Mouse (Mus musculus): ENCODE data around the gene Slc26a3.

Gene Slc26a3

DNA sequence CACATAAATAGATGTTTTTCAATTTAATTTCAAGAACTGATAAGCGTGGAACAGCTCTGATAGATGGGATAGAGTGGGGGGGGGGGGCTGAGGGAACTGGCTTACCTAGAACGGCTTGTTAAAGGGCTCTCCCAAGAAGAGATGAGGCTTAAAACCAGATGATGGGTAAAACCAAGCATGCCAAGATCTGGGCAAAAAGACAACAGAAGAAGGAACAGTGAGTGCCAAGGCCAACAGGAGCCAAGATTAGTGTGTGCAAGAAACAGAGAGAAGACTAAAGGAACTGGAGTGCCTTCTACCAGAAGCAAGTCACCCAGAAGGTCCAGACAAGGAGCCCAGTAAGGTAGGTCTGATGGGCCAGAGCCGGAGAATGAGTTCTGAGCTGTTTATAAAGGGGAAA is at the start of gene Slc26a3:
Gene Slc26a3 (plus strand): TSS at position 301 of the 400 bp plus-strand sequence.
- no peak for DNase-seq

DNA sequence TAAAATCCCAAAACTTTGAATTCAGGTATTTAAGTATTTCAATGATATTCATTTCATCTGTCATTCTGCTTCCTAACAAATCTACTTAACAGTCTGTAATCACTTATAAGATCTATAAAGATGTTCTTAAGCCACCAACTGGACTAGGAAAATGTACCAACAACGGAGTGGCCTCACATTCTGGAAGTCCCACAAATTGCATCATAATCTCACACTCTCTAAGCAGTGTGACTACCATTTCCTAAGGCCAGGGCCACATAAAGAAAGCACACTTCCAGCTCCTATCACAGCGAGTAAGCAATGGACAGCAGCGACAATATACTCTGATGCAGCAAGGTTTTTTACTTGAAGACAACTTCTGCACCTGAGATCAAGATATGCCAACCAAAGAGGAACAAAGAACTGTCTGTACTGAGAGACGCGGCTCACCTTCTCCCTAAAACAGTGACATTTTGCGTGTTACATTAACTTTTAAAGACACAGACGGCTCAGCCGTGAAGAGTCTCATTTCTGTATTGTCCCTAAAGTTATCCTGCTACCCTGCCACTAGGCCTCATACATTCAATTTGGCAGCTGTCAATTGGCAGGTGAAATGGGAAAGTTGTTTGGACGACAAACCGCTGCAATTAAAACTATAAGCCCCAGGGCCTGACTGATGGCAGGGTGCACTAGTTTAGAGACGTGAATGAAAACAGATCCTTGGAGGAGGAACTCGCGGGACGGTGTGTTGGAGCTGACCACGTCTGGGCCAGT is 40.3 kb upstream of the Slc26a3 start:
- DNase-seq = no peak

DNA sequence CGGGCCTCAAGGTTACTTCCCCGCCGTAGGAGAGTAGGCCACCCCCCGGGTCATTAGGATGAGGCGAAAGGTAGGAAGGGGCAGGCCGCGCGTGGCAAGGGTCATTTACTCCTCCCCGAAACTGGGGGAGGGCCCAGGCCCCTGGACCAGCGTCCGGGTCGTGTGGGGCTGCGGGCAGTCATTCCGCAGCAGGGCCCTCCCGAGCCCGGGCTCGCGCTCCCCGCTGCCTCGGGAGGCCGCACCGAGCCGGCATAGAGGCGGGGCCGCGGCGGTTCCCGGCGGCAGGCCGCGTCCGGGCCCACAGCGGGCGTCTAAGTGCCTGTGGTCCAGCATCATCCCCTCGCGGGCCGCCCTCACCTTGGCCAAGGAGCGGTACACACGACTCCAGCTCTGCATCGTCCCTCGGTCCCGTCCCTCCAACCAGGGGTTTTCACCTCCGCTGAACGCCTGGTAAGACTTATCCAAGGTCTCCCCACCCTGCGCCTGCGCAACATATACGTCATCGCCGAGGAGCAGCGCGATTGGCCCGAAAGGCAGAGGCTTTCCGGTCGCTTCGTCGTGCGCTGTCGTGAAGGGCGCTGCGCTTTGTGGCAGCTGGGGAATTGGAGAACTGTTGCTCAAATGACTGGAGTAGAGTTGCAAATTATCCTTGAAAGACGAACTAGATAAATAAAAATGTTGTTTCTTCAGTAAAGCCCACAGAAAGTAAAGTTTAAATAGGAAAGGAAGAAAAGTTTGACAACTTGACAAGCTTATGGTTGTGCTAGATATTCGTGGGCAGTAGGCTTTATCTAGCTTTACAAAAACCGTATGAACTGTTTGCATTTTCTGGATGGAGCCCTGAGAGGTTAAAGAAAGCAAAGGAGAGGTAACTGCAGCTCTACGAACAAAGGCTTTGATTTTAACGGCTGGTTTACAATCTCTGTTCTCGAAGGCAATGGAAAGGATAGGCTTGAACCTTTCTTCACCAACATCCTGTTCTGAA is 39.4 kb upstream of the Slc26a3 start, which contains the start of gene Dld:
Gene Dld (minus strand): TSS at position 510 of the 985 bp plus-strand sequence.
- DNase-seq = peak; percentile 98

DNA sequence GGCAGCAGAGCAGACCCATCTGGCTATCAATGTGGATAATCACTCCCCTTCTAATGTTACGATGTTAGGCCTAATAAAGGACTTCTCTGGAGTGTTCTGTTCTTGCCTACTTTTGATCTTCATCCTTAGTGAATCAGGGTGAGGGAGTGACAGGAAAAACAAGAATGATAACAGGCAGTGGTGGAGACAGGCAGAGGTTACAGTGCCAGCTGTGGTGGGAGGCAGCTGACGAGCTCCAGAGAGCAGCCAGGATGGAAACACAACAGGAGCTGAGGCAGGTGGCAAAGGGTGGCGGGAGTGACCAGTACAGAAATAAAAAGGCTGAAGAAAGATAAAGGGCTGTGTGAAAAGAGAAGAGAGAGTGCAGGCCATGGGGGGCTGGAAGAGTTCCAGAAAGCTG is 24.2 kb upstream of the Slc26a3 start:
- no peak for DNase-seq

DNA sequence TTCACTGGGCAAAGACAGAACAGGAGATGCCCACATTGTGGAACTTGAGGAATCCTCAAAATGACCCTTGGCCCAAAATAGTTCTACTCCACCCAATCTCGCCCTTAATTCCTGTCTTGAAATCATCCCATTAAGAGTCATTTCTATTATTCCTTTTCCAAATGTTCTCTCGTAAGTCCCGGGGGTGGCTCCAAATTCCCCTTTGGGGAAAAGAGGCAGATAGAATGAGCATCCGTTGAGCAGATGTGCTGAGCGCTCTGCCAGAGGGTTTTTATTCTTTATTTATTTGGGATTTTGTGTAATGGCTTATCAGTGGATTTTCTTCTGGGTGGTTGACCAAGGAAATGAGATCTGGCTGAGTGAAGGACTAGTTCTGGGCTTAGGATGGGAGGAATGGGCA is 22.9 kb upstream of the Slc26a3 start:
- no peak for DNase-seq

DNA sequence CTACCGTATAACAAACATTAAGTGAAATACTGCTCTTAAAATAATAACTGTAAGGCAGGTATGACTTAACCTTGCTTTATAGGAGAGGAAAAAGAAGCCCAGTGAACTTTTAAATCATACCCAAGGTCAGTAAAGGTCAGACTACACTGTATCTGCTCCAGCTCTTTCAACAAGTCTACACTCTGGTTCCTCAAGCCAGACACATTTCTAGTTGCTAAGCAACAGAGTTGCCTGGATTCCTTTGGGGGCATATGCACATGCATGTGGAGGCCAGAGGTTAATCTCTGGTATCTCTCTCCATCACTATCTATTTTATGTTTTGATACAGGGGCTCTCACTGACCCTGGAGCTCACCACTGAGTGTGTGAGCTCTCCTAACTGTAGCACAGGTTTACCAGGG is 21.6 kb upstream of the Slc26a3 start:
- no peak for DNase-seq

DNA sequence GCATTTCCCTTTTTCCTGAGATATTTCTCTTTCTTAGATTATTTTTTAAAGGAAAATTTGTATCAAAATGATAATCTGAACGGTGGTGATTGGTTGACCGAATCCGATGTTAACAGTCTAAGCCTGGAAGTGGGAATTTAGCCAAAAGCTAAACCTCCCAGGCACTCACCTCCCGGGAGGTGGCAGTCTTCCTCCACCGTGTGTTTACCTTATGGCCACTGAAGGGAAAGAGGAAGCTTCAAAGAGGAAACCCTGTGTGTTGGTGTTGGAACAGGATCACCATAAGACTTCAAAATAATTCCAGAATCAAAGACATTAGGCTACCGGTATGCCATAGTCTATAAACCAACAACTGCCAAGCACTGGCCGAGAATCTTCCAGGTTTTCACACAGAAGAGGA is 21.0 kb upstream of the Slc26a3 start:
- no peak for DNase-seq

DNA sequence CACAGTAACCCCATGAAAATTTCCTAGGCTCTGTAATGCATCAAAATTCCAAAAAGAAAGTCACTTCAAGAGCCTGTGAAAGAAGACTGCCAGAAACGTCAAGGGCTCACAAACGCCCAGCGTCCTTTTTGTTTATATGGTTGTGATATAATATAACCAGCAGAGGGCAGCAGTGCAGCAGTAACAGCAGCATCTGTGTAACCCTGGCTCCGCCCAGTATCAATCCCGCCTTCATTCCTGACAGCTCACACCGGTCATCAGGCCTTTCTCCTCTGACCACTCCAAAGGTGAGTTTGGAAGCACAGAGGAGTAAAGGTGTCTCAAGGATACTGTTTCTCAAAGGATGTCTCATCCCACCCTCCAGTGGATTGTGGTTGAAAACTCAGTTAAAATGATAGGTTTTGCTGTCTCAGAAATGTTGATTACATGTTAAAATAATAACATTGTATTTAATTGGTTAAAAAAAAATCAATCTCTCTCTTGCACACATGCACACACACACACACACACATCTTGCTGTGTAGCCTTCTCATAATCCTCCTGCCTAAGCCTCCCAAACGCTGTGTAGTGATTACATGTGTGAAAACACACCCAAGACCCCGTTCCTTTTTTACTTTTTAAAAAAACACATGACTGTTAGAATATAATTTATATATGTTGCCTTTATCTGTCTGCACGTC is 15.9 kb upstream of the Slc26a3 start:
- peak; percentile 88 for DNase-seq

DNA sequence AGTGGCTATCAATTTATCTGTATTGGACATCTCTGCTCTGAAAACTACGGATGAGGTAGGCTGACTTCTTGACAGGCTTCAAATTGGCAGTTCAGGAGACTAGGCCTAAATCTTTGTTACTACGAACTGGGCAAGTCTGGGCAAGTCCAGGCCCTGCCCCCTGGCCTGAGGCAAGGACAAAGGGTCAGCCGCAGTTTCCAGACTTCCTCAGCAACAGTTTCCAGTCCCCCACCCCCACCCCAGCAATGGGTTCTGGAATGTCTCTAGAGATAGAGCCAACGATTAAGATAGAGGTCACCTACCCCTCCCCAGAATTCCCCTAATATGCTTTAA is 15.4 kb upstream of the Slc26a3 start:
- DNase-seq = no peak

DNA sequence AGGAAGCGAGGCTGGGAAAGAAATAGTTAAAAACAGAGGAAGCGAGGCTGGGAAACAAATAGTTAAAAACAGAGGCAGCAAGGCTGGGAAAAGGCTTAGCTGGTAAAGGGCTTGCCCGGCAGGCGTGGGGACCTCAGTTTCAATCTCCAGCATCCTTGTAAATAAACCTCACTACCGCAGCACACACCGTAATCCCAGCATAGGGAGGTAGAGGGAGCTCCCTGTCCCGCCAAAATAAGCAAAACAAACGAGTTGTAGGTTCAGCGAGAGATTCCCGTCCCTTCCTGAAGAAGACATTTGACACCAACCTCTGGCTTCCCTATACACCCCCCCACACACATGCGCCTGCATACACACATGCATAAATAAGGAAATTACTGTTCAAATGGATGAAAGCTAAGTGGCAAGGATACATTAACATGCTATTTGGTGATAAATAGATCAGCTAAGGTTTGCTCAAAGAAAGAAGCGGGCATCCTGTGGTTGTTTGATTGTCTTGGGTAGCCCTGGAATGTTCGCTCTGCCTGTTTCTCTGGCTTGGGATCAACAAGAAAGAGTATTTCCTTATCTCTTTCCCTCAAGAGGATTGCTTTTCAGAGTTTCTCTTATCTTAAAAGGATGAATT is 14.2 kb upstream of the Slc26a3 start:
- peak; percentile 69 for DNase-seq

DNA sequence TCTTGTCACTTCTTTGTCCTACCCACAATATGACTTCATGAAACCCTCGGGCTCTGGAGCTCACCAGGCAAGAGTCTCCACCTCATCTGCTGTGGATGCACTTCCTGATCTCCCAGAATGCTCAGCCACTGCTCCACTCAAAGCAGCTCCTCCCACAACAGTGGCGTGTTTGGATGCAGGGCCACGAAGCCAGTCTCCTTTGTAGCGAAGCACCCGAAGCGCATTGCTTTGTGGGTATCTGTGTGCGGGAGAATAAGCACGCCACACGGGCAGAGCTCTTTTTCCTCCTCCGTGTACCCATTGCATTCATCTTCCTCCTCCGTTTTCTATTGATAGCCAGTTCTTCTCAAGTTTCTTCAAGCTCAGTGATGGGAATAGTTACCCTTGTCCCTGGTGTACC is 13.4 kb upstream of the Slc26a3 start:
- DNase-seq = no peak

DNA sequence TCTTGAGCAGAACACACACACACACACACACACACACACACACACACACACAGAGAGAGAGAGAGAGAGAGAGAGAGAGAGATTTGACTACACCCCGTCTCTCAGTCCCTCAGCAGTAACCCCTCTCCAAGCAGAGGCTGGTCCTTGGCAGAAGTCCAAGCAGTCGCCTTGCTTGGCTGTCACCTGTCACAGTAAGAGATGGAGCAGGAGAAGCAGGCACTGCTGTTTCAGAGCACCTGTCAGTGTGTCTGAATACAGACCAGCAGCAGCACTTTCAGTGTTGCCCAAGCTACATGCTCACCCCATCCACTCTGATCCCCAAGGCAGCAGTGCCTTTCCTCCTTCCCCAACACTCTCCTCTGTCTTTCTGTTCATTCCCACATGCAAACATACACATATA is 9.8 kb upstream of the Slc26a3 start:
- no peak for DNase-seq

DNA sequence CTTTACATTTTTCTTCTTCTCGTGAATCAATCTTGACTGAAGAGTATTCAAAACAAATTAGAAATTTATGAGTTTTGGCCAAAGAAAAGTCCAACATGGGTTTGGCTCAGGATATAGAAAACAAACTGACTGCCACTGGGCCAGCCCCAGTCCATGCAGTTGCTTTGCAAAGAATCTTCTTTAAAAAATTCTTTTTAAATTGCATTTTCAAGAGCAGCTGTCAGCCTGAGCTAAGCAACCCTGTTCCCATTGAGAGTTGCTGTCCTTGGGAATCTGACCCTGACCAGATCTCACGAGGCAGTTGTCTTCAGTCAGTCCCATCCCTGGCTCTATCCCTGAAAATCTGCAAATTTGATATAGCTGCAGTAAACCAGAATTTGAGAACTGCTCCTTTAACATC is 8.2 kb upstream of the Slc26a3 start:
- no peak for DNase-seq

DNA sequence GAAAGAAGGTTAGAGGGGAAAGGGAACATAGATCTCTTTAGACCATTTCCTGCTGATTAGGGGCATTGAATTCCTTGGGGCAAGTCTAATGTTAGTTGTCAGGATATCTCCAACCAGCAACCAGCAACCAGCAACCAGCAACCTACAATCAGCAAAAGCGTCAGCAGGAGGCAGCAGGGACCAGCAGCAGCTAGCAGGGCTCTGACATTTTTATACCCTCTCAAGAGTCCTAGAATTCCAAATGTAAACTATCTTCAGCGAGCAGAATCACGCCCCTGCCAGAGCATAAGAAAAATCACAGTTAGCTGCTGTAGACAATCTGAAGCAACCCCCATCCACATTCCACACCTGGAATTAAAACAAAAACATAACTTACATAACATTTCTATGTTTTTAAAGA is 3.4 kb upstream of the Slc26a3 start:
- DNase-seq = no peak

DNA sequence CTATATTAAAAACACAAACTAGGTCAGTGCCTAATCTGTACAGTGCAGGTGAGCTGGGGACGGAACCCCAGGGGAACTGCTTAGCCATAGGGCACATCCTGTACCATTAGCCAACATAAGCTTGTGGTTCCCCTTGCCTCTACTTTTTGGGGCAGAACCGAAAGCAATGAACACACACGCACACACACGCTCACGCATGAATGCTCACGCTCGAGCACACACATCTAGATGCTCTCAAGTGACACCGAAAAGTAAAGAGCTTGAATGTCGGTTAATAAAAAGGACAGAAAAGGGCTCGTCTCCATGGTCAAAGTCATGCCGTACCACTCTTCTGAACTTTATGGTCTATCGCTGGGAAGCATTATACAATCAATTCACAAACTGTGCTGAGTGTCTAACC is 1.0 kb downstream of the Slc26a3 start:
- DNase-seq = no peak

DNA sequence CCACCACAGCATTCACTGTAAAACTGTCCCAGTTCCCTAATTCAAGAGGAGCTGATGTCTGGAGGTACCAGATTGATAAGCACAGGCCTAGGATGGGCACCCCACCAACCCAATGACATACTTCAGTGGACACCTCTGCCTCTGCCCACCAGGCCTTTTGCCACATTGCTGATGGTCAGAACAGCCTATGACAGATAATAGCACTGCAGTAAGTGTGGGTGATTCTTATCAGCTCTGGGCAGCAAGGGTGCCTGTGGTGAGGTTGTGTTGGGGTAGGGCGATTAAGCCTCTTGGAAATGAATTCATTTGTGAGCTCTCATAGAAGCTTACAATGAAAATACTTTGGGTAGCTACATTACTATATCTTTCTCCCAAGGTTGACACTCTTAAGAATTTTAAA is 5.2 kb downstream of the Slc26a3 start:
- no peak for DNase-seq

DNA sequence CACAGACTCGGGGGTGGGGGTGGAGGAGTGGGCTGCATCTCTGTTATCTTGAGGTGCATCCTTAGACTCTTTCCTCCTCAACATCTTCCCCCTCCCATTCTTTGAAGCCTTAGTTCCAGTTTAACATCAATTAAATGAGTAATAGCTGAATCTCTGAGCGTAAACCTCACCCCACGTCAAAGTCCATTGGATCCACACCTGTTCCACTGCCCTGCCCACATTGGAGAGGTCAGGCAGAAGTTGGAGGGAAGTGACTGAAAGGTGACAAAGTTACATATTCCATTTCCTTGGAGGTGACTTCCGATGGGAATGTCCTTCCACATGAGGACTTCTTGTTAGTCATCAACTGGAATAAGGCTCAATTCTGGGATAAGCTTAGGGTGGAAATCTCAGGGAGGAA is 7.0 kb downstream of the Slc26a3 start:
- DNase-seq = no peak

DNA sequence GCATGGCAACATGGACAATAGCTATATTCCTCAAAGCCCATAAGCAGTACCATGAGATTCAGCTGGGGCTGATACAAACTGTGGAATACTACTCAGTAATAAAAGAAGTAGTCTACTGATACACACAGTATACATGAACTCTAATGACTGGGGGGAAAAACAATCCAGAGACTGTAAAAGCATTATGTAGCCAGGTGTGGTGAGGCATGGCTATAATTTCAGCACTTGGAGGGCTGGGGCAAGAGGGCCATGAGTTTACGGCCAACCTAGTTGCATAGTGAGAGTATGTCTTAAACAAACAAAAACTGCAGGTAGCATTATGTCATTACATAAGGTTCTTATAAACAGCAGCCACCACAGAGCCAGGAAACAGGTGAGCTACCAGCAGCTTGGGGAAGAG is 10.2 kb downstream of the Slc26a3 start:
- DNase-seq = no peak

DNA sequence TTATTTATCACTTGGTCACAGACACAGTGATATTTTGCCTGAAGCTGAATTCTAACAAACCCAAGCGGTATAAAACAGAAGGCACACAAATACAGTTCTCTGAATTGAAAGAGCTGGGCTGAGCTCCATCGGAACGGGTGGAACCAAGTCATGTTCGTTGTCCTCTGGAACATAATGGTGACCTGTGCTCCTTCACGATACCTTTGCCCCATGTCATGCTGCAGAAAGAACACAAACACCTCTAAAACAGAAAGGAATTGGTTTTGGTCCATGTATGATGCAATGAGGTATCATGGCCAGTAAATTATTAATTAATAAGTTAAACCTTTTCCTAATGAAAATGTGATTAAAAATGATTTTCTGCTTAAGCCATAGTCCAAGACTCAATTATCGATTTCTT is 11.3 kb downstream of the Slc26a3 start:
- no peak for DNase-seq

DNA sequence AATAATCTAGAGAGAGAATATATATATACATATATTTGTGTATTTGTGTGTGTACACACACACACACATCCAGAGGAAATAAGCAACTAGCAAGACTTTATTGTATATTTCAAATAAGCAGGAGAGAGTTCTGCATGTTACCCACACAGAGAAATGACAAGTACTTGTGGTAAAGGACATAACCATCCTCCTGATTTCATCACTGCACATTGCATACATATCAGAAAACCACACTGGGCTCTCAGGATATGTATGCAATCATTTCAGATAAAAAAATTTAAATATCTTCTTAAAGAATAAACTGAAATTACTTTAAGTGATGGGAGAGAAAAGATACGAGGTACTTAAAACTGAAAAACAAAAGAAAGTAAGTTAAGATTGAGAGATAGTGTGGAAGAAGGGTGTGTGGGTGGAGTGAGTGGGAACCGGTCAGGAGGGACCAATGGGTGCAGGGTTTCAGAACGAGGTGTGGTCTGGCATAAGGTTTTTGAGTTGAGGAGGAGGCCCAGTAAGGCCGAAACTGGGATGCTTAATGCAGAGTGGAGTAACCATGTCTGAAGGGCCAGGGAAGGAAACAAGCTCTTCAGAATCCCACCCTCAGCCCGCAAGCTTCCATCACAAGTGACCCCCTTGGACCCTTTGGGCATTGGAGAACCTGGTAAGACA is 14.0 kb downstream of the Slc26a3 start:
- DNase-seq = no peak

DNA sequence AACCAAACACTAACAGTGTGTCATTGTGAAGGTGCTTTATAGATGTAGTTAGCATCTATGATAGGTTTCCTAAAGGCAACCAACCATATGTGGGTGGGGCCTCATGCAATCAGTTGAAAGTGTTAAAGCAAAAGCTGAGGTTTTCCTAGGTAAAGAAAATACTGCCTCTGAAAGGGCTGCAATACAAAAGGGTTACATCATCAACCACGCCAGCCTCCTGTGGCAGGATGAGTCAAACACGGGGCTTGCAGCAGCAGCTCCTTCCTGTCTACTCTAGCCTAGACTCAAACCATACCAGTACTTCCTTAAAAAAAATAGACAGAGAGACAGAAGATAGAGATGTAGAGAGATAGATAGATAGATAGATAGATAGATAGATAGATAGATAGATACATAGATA is 25.3 kb downstream of the Slc26a3 start:
- no peak for DNase-seq

DNA sequence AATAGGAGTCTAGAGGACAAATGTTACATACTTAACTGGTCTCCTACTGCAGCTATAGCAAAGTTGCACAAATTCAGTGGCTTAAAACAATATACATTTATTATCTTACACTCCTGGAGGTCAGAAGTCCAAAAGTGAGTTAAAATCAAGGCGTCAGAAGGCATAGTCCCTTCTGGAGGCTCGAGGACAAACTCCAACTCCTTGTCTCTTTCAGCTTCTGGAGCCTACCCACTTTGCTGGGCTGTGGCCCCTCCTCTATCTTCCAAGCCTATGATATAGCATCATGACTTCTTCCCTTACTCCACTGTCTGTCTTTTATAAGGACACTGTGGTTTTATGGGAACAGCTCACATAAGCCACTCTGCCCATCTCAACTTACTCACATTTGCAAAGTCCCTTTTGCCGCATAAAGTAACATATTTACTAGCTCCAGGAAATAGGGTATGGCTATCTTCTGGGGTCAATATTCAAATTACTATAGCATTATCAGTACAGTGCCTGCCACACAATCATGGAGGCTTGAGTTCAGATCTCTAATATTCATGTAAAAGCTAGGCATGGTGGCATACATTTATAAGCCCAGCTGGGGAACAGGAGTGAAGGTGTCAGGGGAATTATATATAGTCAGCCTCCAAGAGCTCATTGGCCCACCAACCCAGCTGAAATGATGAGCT is 31.4 kb downstream of the Slc26a3 start:
- DNase-seq = no peak

All from embryo, embryonic 11 days (tissue).